Mouse (Mus musculus): Measurements from ENCODE around the gene Chd9.

Chd9 gene

DNA sequence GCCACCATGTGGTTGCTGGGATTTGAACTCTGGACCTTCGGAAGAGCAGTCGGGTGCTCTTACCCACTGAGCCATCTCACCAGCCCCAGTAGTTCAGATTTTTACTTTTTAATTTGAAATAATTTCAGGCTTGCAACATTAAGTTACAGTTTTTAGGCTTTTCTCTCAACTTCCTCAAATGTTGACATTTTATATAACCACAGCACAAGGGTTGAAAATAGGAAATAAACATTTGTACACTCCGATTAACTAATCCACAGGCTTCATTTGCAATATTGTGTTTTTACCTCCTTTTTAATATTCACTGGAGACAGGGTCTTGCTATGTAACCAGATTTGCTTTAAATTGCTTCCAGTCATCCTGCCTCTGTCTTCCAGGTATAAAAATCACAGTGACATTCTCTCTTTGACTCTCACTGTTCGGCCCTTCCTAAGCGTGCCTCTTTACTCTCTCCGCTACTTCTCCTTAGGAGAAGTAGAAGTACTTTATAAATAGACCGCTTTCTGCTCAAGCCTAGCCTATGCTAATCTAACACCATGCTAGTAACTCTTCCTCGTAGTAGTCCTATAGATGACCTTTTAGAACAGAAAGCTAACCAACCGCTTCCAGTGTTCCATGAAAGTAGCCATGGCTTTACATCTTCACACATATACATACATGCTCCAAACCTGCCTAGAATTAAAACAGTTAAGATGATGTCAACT, 137.5 kb downstream of the Chd9 start:
- DNase-seq (ENCODE audit: low spot score in 2 of 2): no peak

GRCm38 (mm10) chr8:90968307-90968706, 140.2 kb downstream of the Chd9 start:
- no peak for DNase-seq (ENCODE audit: low spot score in 2 of 2)

- DNase-seq (ENCODE audit: low spot score in 2 of 2): no peak
Measured at GRCm38 (mm10) chr8:90976960-90977371, 148.8 kb downstream of the Chd9 start.

DNA sequence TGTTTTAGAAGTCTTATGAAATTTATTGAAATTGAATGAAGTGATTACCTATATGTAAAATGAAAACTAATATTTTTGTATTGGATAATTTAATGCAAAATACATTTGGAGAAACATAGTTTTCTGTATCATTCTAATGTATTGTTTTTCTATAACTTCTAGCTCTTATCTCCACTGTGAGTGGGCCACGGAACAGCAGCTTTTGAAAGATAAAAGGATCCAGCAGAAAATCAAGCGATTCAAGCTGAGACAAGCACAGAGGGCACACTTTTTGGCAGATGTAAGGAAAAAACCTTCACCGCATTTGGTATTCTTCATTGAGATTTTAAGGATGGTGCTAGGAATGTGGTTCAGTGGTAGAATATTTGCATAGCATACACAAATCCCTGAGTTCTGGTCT, 150.6 kb downstream of the Chd9 start:
- DNase-seq (ENCODE audit: low spot score in 2 of 2): no peak

GRCm38 (mm10) chr8:90979295-90979694, 151.1 kb downstream of the Chd9 start:
- DNase-seq (ENCODE audit: low spot score in 2 of 2): no peak

DNA sequence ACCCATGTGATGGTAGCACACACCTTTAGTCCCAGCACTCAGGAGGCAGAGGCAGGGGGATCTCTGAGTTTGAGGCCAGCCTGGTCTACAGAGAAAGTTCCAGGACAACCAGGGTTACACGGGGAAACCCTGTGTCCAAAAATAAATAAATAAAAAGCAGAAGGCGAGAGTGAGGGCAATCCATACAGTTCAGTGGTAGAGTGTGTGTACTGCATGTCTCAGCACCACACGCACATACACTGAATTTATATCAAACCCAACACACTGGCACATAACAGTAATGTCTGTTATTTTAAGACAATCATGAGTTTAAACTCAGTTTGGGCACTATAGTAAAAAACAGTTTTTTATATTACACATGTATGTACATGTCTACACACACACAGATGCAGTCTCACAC, 153.9 kb downstream of the Chd9 start:
- DNase-seq (ENCODE audit: low spot score in 2 of 2): no peak

- DNase-seq (ENCODE audit: low spot score in 2 of 2): peak; percentile 57 to 64
Measured at GRCm38 (mm10) chr8:91019726-91020125, 191.6 kb downstream of the Chd9 start.

DNA sequence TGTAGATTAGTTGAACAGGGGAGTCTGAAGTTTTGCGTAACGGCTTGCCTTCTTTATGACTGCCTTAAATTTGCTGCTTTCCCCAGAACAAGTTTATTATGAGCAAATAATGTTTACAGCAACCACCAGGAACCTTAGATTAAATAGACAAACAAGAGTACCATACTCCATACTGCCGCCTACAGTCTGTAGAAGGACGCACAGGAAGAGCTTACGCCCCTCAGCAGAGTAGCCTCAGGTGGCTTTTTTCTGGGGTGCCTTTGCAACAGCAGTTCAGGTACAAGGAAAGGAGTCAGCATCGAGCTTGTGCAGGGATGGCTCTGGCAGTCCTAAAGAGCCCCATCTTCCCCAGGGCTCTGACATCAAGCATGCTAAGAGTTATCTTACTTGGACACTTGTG, 206.3 kb downstream of the Chd9 start:
- no peak for DNase-seq (ENCODE audit: low spot score in 2 of 2)

DNA sequence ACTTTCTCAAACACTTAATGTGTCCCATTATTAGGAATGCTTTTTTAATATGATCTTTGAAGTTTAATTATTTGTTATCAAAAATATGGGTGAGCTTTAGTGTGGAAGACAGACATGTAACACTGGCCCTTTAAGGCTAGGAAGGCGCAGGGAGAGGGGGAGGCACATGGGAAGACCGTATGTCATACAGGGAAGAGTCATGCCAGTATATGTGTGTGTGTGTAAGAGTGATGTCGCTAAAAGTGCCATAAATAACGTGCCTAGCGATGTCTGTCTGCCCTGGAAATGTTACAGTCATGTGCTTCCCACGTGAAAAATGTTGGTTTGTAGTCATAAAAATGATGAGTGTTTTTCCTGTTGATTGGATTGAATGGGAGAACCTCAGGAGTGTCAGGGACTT, 208.8 kb downstream of the Chd9 start:
- DNase-seq (ENCODE audit: low spot score in 2 of 2): no peak

- DNase-seq (ENCODE audit: low spot score in 2 of 2): no peak
Measured at GRCm38 (mm10) chr8:91038637-91039036, 210.5 kb downstream of the Chd9 start.

DNA sequence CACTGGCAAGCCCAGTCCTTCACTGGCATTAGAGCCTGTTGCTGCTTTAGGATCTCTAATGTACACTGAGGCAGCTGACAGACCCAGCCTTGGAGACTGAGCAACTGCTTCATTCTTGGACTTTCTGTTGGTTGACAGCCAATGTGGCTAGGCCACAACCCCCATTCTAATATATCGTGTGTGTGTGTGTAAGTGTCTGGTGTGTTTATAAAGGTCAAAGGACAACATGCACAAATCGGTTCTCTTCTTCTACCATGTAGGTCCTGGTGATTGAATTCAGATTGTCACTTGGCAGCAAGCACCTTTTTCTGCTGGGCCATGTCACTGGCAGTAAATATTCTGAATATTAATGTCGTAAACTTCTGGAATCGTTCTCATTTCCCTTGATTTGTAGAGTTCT, 218.2 kb downstream of the Chd9 start:
- no peak for DNase-seq (ENCODE audit: low spot score in 2 of 2)

- DNase-seq (ENCODE audit: low spot score in 2 of 2): peak; percentile 61 to 75
Measured at GRCm38 (mm10) chr8:91051037-91051436, 222.9 kb downstream of the Chd9 start.

- DNase-seq (ENCODE audit: low spot score in 2 of 2): no peak
Measured at GRCm38 (mm10) chr8:91054418-91054817, 226.3 kb downstream of the Chd9 start.

DNA sequence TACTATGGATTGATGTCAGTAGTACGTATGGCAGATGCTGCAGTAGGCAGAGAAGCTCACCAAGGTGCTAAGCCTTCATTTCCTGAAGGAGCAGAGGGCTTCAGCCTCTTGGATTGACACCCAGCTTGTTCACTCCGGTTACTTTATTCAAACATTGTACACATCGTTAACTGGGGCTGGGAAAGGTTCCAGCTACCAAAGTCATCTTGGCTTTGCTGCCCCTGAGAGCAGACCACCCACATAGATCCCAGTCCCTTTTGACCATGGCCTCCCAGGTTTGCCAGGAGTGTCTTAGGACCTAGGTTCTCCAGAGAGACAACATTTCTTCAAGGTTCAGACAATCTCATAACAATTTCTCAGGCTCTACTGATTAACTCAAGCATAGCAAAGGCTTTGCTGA, 228.7 kb downstream of the Chd9 start:
- DNase-seq (ENCODE audit: low spot score in 2 of 2): no peak

- no peak for DNase-seq (ENCODE audit: low spot score in 2 of 2)
Measured at GRCm38 (mm10) chr8:91059086-91059578, 231.0 kb downstream of the Chd9 start.

DNA sequence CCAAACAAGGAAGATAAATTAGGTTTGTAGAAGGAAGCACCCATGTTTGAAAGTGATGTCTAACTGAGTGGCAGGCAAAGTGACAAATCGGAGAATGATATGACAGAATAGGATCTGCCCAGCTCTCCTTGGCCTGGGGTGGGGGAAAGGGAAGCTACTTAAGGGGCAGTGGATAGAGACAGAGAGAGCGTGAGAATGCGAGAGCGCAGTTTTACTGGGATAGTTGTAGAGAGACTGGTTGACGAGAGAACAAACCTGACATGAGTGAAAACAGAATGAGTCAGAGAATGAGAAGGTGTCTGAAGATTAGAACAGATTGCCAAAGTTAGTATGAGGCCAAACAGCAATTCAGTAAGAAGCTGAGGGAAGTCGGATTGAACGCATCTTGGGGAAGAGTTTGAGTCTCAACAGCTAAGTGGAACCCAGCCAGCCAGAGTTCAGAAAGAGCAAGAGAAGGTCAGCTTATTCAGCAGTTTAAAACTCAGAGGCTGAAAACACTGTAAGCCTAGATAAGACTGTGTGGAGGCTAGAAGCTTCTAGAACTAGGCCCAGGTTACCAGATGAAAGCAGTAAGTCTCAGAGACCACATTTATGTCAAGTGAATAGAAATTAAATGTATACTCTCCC, 231.8 kb downstream of the Chd9 start:
- no peak for DNase-seq (ENCODE audit: low spot score in 2 of 2)

DNA sequence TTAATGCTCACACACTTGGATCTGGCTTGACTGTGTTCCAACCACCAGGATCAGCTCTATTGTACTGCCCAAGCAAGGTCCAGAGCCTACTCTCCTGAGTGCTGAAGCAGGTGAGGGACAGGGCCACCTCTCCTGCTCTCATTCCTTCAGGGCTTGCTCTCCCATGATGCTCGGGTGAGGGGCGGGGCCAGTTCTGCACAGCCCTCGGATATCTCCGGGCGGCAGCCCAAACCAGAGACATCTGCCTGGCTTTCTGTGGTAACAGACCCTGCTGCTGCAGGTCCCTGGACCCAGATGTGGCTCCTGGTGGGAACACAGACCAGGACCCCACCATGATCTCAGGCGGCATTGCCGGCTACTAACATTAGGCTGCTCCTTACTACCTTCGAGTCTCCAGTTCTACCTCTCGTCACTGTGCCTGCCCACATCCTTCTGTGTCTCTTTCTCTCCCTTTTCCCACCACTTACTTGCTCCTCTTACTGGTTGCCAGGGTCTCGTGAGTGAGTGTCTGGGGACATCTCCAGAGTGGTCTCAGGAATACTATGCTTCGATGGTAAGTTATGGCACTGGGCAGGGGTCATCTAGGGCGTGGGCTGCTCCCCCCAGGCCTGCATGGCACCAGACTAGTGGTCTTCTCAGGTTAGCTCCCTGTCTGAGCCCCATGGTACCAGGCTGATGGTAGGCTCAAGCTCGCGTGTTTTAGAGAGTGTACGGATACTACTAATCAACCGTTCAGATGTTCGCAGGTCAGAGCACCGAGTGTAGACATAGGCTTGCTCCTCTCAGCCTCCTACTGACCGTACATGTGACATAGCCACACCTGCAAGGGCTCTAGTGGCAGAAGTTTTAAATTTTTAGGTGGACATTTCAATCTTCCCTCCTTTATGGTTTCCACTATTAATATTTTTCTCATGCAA, 232.7 kb downstream of the Chd9 start:
- DNase-seq (ENCODE audit: low spot score in 2 of 2): no peak

DNA sequence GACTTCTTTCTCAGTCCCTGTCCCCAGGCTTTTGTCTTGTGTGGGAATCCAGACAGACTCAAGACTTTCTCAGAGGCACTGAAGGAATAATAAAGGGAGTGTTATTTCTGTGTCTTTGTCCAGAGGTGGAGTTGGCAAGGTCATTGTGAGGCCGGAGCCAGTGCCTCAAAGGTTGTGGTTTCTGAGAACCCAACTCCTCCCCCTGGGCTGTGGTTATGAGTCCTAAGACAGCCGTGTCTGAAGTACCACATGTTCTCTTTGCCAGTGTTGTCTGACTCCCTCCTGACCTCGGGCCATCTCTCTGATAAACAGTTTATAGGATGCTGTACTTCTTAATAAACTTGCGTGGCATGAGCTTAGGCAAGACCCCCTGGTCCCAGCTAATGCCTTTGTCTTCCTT, 237.0 kb downstream of the Chd9 start:
- no peak for DNase-seq (ENCODE audit: low spot score in 2 of 2)

GRCm38 (mm10) chr8:91069407-91069806, 241.3 kb downstream of the Chd9 start:
- no peak for DNase-seq (ENCODE audit: low spot score in 2 of 2)

GRCm38 (mm10) chr8:91069834-91070233, 241.7 kb downstream of the Chd9 start, which contains the start of gene Rbl2:
Rbl2 (plus strand) TSS chr8:91070057.
- peak; percentile 97 to 98 for DNase-seq (ENCODE audit: low spot score in 2 of 2)

GRCm38 (mm10) chr8:91070275-91070859, 242.2 kb downstream of the Chd9 start:
- peak; percentile 57 to 63 for DNase-seq (ENCODE audit: low spot score in 2 of 2)

Measured in frontal cortex, postnatal 36 days (tissue).